Mouse (Mus musculus): ENCODE data around the gene Slc9a3r1.

GRCm38 (mm10) chr11:115138597-115139262 is 24.4 kb upstream of the Slc9a3r1 start:
- no peak for TF ChIP-seq CTCF (IDR thresholded peaks at IDR 0.05; ENCODE audit: borderline replicate concordance, extremely low read depth, insufficient read depth, insufficient read length)
- no peak for TF ChIP-seq POLR2A (IDR thresholded peaks at IDR 0.05; ENCODE audit: borderline replicate concordance, extremely low read depth, insufficient read depth, insufficient read length, poor library complexity, severe bottlenecking)
